Mouse (Mus musculus) kidney, adult 8-10 months (tissue): ENCODE results near the gene Klhl32.
"Not testable (repeated sequence)": the region's sequence is repeated elsewhere in the genome, so short reads cannot be mapped to it uniquely, and the experiment has no call there.

Experiments used
- DNase-seq, 2 experiments: peaks; one replicate each; pipeline ENCODE4 v3.0.0; 2022

Gene Klhl32

DNA sequence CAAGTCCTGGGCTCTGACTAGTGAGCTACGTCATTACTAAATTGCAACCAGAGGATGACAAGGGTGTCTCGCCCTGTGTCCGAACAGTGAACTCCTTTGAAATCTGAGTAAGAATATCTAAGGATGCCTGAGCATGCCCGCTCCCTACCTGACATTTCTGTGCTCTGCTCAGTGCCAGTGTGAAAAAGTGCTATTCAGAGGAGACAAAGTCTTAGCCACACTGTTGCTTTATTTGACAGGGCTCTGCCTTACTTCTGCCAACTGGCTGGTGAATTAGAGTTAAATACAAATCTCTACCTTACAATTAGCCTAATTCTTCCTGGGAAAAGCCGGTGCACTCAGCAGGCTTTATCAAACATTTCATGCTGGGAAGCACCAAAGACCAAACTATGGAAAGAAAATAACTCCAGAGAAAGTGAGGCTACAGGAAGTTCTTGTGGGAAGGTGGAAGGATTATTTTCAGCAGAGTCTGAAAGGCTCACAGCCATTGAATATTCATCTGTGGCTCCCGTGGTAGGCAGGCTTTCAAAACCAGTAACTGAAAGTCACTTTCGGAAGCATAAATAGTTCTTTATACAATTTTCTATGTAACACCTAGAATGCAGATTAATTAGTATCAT lies 57.1 kb downstream of the Klhl32 start:
- no peak for DNase-seq

GRCm38 (mm10) chr4:24792416-24792981 lies 58.4 kb downstream of the Klhl32 start:
- no peak for DNase-seq

DNA sequence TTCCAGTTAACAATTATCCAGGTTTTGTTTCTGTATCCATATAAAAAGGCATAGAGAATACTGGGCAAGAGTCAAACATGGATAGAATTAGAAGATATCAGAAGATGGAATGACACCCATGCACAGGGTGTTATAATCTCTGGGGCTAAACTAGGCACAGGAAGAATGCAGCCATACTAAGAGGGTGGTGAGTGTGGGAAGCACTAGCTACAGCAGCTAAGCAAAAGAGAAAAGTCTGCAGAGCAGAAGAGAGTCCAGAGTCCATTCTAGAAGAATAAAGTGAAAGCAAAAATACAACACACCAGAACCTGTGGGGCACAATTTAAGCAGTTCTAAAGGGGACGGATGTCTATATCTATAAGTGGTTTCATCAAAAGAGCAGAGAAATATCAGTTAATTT lies 61.6 kb downstream of the Klhl32 start:
- no peak for DNase-seq

GRCm38 (mm10) chr4:24785757-24786532 lies 65.0 kb downstream of the Klhl32 start:
- DNase-seq = no peak

DNA sequence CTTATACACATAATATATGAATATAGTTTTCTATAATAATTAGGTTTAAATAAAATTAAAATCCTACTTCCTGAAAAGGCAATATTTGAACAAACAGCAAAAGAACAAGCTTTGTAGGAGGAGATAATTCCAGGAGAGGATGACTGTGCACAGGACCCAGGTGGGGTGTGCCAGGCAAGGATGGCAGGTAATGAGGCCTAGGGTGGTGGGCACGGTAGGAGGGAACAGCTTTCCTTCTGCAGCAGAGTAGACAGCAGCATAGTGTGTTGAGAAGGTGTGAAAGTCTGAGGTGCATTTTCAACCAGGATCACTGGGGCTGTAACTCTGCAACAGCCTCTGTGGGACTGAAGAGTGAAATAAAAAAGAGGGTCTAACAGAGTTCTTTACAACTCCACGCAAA lies 85.0 kb downstream of the Klhl32 start:
- no peak for DNase-seq

GRCm38 (mm10) chr4:24765469-24765868 lies 85.5 kb downstream of the Klhl32 start:
- DNase-seq = no peak

GRCm38 (mm10) chr4:24764558-24764957 lies 86.4 kb downstream of the Klhl32 start:
- no peak for DNase-seq

DNA sequence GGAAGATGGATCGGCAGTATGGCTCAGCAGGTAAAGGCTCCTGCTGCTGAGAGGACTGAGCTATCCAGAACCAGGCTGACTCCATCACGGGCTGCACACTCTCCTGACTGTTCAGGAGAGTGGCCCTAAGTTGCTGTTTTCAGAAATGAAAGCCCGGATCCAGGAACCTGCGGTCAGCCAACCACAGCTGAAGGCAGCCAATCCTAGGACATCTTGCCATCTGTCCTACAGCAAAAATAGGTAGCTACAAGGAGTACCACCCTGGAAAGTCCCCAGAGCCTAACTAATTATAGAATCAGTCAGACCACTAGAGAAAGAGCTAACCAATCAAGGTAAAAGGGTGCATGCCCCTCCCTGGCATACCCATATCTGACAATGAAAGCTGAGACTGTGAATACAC lies 87.5 kb downstream of the Klhl32 start:
- DNase-seq = no peak

GRCm38 (mm10) chr4:24758954-24759353 lies 92.0 kb downstream of the Klhl32 start:
- DNase-seq = no peak

DNA sequence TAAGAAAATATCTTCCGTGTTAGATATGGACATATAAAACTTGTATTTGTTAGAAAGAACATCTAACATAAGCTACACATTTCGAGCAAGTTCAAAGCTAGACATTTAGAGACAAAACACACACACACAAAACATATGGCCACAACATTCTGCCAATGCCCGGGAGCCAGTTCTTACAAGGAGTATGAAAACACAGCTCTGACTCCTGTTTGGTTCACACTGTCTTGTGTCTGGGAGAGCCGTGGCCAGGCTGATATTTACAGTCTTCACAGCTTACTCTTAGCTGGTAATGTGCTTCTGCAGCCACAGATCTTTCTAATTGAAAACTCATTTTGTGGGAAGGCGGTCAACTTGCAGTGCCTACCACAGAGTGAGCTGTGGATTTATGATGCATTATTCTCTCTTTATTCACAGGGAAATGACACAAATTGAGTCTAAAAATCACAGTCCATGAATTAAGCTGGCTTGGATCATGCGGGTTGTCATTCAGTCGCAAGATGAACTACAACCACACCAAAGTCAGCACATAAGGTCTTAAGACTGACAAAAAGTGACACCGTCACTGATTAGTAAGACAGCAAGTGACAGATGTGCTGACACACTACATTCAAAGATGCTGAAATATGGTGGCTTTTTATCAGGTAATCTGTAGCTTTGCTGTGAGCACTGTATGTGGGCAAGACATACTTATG lies 98.3 kb downstream of the Klhl32 start:
- DNase-seq = no peak

- DNase-seq = no peak
Observed at GRCm38 (mm10) chr4:24737080-24737479, 113.8 kb downstream of the Klhl32 start.

GRCm38 (mm10) chr4:24720834-24721233 lies 130.1 kb downstream of the Klhl32 start:
- DNase-seq = peak; percentile 63 to 71

DNA sequence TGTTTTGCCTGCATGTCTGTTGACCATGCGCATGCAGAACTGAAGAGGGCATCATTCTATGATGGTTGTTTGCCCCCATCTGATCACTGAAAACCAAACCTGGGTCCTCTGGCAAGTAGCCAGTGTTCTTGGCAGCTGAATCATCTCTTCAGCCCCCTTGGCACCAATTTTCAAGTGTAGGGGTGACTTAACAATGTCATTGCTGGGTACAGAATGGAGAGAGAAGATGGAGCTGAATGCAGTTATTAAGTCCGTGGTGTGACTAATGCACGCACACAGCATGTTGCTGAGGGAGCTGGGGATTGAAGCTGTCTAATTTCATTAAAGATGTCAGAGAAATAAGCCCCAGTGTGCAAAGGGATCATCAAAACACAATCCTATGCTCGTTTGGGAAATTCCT lies 135.4 kb downstream of the Klhl32 start:
- DNase-seq = no peak

- DNase-seq = no peak
Observed at GRCm38 (mm10) chr4:24714367-24714766, 136.6 kb downstream of the Klhl32 start.

GRCm38 (mm10) chr4:24698528-24699117 lies 152.3 kb downstream of the Klhl32 start:
- DNase-seq = no peak

DNA sequence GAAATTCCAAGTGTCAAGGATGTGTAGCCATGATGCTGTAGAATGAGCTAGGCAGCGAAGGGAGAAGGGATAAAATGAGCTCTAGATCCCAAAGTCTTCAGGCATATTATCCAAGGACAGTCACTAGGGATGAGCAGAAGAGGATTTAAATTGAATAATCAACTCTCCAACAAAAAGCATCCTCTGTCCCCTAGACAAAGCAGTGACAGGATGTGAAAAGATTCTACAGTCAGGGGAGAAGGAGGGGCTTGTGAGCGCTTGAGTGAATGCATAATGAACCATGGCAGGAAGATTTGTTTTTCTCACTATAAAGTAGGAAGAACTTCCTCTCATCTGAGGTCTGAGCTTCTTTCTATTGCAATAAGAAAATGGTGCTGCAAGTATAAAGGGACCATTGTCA lies 170.8 kb downstream of the Klhl32 start:
- no peak for DNase-seq

DNA sequence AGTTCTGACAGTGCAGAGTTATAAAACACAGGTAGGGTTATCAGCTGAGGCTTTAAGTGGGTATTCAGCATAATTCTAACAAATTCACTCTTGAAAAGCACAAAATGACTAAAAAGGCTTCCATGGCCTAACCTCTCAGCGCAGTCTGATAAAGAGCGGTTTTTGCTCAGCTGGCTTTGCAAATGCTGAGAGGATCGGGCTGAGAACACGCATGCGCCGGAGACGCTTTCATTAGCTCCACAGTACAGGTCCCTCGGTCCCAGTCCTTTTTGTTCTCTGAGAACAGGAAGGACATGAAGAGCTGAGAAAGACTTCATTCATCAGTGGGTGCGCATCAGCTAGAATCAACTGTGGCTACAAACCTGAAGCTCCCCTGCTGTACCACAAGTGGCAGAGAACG lies 180.9 kb downstream of the Klhl32 start:
- DNase-seq = no peak

DNA sequence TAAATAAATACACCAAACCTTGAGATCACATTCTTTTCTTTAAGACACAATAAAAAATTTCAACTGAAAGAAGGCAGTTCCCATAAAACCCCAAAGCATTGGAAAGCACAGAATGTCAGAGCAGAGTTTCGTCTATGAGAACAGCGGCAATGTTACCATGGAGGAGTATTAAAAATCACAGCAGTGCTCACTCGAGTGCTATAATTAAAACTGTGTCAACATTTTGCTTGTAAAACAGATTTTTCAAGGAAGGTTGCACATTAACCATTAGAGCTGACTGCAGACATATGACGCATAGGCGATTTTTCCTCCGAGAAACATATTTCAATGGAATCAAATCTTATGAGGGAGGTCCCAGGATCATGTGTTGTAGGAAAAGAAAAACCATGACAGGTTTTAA lies 191.7 kb downstream of the Klhl32 start:
- DNase-seq = no peak

- not testable (repeated sequence) for DNase-seq
Observed at GRCm38 (mm10) chr4:24644735-24645134, 206.2 kb downstream of the Klhl32 start.

- DNase-seq = no peak
Observed at GRCm38 (mm10) chr4:24642306-24642705, 208.6 kb downstream of the Klhl32 start.

GRCm38 (mm10) chr4:24631177-24631911 lies 219.6 kb downstream of the Klhl32 start:
- DNase-seq = no peak

- no peak for DNase-seq
Observed at GRCm38 (mm10) chr4:24630430-24630829, 220.5 kb downstream of the Klhl32 start.

GRCm38 (mm10) chr4:24627871-24628270 lies 223.1 kb downstream of the Klhl32 start:
- no peak for DNase-seq
